Mouse (Mus musculus) c-Kit-positive CD71-negative TER-119-negative erythroid progenitor cells, embryonic 14.5 days (primary cell): ENCODE data around the gene Uqcr11.

Source experiments
- DNase-seq: peaks from one replicate; pipeline ENCODE4 v3.0.0-alpha.2; 2013; ENCODE audit warnings: low read depth

Gene Uqcr11

GRCm38 (mm10) chr10:80431570-80432386 is 25.1 kb upstream of the Uqcr11 start:
- no peak for DNase-seq

- no peak for DNase-seq
Measured at GRCm38 (mm10) chr10:80430375-80430980, 23.8 kb upstream of the Uqcr11 start.

GRCm38 (mm10) chr10:80429800-80430199 is 23.2 kb upstream of the Uqcr11 start:
- DNase-seq = no peak

- no peak for DNase-seq
Measured at GRCm38 (mm10) chr10:80425041-80425440, 18.4 kb upstream of the Uqcr11 start.

- no peak for DNase-seq
Measured at GRCm38 (mm10) chr10:80423562-80423961, 16.9 kb upstream of the Uqcr11 start.

- DNase-seq = no peak
Measured at GRCm38 (mm10) chr10:80421651-80422472, 15.2 kb upstream of the Uqcr11 start.

GRCm38 (mm10) chr10:80421208-80421607 is 14.6 kb upstream of the Uqcr11 start:
- no peak for DNase-seq

- no peak for DNase-seq
Measured at GRCm38 (mm10) chr10:80420729-80421128, 14.1 kb upstream of the Uqcr11 start.

GRCm38 (mm10) chr10:80419419-80419818 is 12.8 kb upstream of the Uqcr11 start:
- DNase-seq = no peak

GRCm38 (mm10) chr10:80418311-80418710 is 11.7 kb upstream of the Uqcr11 start:
- DNase-seq = no peak

- DNase-seq = no peak
Measured at GRCm38 (mm10) chr10:80417841-80418240, 11.2 kb upstream of the Uqcr11 start.

- no peak for DNase-seq
Measured at GRCm38 (mm10) chr10:80417371-80417770, 10.7 kb upstream of the Uqcr11 start.

- DNase-seq = no peak
Measured at GRCm38 (mm10) chr10:80415566-80415965, 8.9 kb upstream of the Uqcr11 start.

- DNase-seq = no peak
Measured at GRCm38 (mm10) chr10:80412656-80413541, 6.3 kb upstream of the Uqcr11 start.

- no peak for DNase-seq
Measured at GRCm38 (mm10) chr10:80407924-80408323, 1.3 kb upstream of the Uqcr11 start.

- DNase-seq = no peak
Measured at GRCm38 (mm10) chr10:80405481-80406173, 1.0 kb downstream of the Uqcr11 start.

GRCm38 (mm10) chr10:80403044-80403692 is 3.5 kb downstream of the Uqcr11 start:
- no peak for DNase-seq

- no peak for DNase-seq
Measured at GRCm38 (mm10) chr10:80400704-80401161, 5.9 kb downstream of the Uqcr11 start.

- DNase-seq = no peak
Measured at GRCm38 (mm10) chr10:80399973-80400703, 6.5 kb downstream of the Uqcr11 start.
